Mouse (Mus musculus): ENCODE data around the gene Cyb5b. TPM values are rescaled to one million over a fixed set of nuclear protein-coding genes. Genes with fewer than 3 reads are reported as not detected.

Cyb5b gene
- polyA plus RNA-seq, 1 experiment: 24.1 TPM

DNA sequence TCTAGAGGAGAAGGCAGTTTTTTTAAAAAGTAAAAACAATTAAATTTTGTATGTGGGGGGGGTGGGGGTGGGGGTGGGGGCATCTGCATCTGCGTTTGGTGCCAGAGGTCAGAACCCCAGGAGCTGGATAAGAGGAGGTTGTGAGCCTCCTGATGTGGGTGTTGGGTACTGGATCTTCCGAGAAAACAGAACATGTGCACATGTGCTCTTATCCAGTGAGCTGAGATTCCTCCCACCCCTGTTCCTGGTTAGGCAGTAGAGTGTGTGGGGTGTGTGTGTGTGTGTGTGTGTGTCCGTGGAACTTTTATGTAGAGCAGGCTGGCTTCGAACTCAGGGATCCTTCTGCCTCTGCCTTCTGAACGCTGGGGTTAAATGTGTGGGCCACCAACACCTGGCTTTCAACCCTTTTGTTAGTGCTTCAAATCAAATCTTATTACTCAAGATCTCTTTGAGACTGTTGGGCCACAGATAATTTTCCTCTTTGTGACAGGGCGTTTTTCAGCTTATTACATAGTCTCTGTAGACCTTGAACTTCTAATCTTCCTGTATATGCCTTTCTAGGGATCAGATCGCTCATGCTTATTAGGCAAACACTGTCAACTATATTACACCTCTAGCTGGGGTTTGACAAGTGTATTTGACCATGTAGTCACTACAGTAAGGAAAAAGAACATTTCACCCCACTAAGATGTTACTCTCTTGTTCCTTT, 926 bp downstream of the Cyb5b start:
- no peak for TF ChIP-seq CTCF (IDR thresholded peaks at IDR 0.05; ENCODE audit: extremely low read depth, insufficient read depth, insufficient read length, insufficient replicate concordance)
- no peak for TF ChIP-seq POLR2A (IDR thresholded peaks at IDR 0.05; ENCODE audit: low read depth, low read length)
- peak overlapping the region; percentile 94 for H3K4me3 ChIP-seq (ENCODE audit: extremely low read depth, insufficient read depth, insufficient read length)
- peaks cover 2% of the 10 kb centered on the region; the same call in 1 of the 2 replicates for H3K36me3 ChIP-seq (ENCODE audit: control insufficient read depth, insufficient read depth, low read length)
- peaks cover 6% of the 10 kb centered on the region; the same call in 1 of the 2 replicates for H3K4me1 ChIP-seq (ENCODE audit: control insufficient read depth, insufficient read depth, insufficient read length)
- no peaks in the 10 kb centered on the region for H3K27me3 ChIP-seq (ENCODE audit: control insufficient read depth, insufficient read depth, low read length)
- no peak overlapping the region for H3K27ac ChIP-seq (ENCODE audit: insufficient read depth, low read length)
- WGBS: 52% methylated on average over 7 of the region's 7 CpGs
- DNase-seq (ENCODE audit: low read depth in 1 of 2, low spot score in 2 of 2): no peak

DNA sequence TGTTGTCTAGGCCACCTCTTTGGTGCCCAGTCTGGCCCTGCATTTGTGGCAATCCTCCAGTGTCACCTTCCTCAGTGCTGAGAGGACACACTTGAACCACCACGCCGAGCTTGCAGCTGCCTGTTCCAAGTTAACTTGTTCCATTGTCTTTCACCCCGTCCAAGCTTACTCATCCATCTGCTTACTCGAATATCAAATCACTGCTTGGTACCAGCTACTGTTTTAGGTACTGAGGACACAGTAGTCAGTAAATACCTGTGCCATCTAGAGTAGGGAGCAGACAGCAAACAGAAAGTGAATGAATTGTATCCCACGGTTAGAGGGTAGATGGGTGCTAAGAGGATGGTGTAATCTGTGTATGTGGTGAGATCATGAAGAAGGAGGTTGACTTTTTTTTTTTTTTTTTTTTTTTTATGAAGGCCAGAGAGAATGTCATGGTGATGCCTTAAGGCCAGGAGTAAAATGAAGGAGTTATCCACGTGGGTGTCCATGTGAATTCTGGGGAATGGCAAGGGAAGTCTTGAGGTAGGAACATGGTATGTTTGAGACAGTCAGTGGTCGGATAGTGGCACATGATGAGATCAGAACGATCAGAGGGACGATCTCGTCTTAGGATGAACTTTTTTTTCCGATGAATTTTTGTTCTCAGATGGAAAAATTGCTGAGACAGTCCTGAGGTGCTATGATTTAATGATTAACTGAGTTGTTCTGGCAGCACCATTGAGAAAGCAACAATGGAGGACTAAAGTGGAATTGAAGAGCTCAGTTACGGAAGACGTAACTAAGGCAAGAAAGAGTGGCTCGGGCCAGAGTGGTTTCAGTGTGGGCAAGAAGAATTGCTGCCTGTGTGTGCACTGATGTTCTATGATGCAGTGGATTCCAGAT, 3.1 kb downstream of the Cyb5b start:
- H3K4me1 ChIP-seq (ENCODE audit: control insufficient read depth, insufficient read depth, insufficient read length): peaks cover 6% of the 10 kb centered on the region; the same call in 1 of the 2 replicates
- H3K27ac ChIP-seq (ENCODE audit: insufficient read depth, low read length): no peak overlapping the region
- no peak overlapping the region for H3K4me3 ChIP-seq (ENCODE audit: extremely low read depth, insufficient read depth, insufficient read length)
- H3K36me3 ChIP-seq (ENCODE audit: control insufficient read depth, insufficient read depth, low read length): peaks cover 2% of the 10 kb centered on the region; the same call in 1 of the 2 replicates
- no peaks in the 10 kb centered on the region for H3K27me3 ChIP-seq (ENCODE audit: control insufficient read depth, insufficient read depth, low read length)
- no peak for DNase-seq (ENCODE audit: low read depth in 1 of 2, low spot score in 2 of 2)
- 94% methylated on average over 14 of the region's 14 CpGs for WGBS
- no peak for TF ChIP-seq POLR2A (IDR thresholded peaks at IDR 0.05; ENCODE audit: low read depth, low read length)
- no peak for TF ChIP-seq CTCF (IDR thresholded peaks at IDR 0.05; ENCODE audit: extremely low read depth, insufficient read depth, insufficient read length, insufficient replicate concordance)

DNA sequence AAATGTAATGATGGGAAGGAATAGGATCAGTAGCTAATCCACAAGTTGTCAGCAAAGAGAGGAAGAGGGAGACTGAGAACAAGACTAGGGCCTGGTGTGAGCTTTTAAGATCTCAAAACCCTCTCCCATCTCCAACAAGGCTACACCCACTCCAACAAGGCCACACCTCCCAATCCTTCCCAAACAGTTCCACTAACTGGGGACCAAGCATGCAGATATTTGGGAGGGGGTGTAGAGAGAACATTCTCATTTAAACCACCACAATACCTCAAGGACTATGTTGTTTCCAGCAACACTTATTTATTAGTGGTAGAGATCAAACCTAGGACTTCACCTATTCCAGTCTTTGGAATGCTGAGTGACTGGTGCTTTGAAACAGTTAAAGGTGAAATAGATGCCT, 6.4 kb downstream of the Cyb5b start:
- H3K36me3 ChIP-seq (ENCODE audit: control insufficient read depth, insufficient read depth, low read length): peaks cover 3% of the 10 kb centered on the region; the same call in 1 of the 2 replicates
- no peak for TF ChIP-seq POLR2A (IDR thresholded peaks at IDR 0.05; ENCODE audit: low read depth, low read length)
- TF ChIP-seq CTCF (IDR thresholded peaks at IDR 0.05; ENCODE audit: extremely low read depth, insufficient read depth, insufficient read length, insufficient replicate concordance): no peak

DNA sequence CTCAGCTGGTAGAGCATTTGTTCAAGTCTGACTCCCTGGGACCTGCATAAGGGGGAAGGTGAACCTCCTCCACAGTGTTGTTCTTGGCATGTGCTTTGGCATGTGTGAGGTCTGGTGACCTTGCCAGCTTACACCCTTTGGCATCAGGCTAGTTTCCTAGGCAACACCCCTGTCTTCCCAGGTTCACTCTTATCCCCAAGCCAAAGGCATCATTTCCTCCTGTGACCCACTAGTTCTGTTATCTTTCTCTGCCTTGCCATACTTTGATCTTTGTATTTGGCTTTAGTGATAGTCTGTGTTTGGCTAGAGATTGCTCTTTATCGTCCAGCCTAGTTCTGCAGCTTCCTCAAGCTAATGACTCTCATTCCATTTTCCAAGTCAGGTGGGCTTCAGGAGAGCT, 7.4 kb downstream of the Cyb5b start:
- Histone ChIP-seq H3K27me3 (ENCODE audit: control insufficient read depth, insufficient read depth, low read length) (no peaks in the 10 kb centered on the region), H3K36me3 (ENCODE audit: control insufficient read depth, insufficient read depth, low read length) (peaks cover 3% of the 10 kb centered on the region; the same call in 1 of the 2 replicates), H3K4me3 (ENCODE audit: extremely low read depth, insufficient read depth, insufficient read length) (no peak overlapping the region), H3K4me1 (ENCODE audit: control insufficient read depth, insufficient read depth, insufficient read length) (peaks cover under 1% of the 10 kb centered on the region; the same call in 1 of the 2 replicates), H3K27ac (ENCODE audit: insufficient read depth, low read length) (no peak overlapping the region)
- TF ChIP-seq CTCF (IDR thresholded peaks at IDR 0.05; ENCODE audit: extremely low read depth, insufficient read depth, insufficient read length, insufficient replicate concordance) (no peak), POLR2A (IDR thresholded peaks at IDR 0.05; ENCODE audit: low read depth, low read length) (no peak)
- DNase-seq (ENCODE audit: low read depth in 1 of 2, low spot score in 2 of 2): no peak
- WGBS: 77% methylated on average over 1 of the region's 1 CpGs

More for the DNA sequence above, 6.4 kb downstream of the Cyb5b start:
- no peaks in the 10 kb centered on the region for H3K27me3 ChIP-seq (ENCODE audit: control insufficient read depth, insufficient read depth, low read length)
- H3K4me3 ChIP-seq (ENCODE audit: extremely low read depth, insufficient read depth, insufficient read length): no peak overlapping the region
- H3K27ac ChIP-seq (ENCODE audit: insufficient read depth, low read length): no peak overlapping the region
- no peaks in the 10 kb centered on the region for H3K4me1 ChIP-seq (ENCODE audit: control insufficient read depth, insufficient read depth, insufficient read length)
- no peak for DNase-seq (ENCODE audit: low read depth in 1 of 2, low spot score in 2 of 2)

DNA sequence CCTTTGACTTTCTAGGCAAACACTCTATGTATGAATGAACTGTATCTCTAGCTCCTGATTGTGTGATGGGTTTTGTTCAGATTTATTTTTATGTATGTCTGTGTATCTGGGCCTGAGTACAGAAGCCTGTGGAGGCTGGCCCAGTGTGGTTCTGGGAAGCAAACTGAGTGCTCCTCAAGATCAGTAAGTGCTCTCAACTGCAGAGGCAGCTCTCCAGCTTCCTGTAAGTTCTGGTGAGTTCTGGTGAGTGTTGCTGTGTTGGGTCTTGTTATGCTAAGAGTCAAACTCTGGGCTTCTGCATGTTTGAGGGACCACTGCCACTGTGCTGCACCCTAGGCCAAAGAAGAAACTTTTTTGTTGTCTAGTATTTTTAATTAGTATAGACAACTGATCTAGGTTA, 8.4 kb downstream of the Cyb5b start:
- Histone ChIP-seq H3K36me3 (ENCODE audit: control insufficient read depth, insufficient read depth, low read length) (peaks cover 3% of the 10 kb centered on the region; the same call in 1 of the 2 replicates), H3K4me1 (ENCODE audit: control insufficient read depth, insufficient read depth, insufficient read length) (peaks cover 5% of the 10 kb centered on the region; the same call in 1 of the 2 replicates), H3K27ac (ENCODE audit: insufficient read depth, low read length) (no peak overlapping the region), H3K27me3 (ENCODE audit: control insufficient read depth, insufficient read depth, low read length) (no peaks in the 10 kb centered on the region), H3K4me3 (ENCODE audit: extremely low read depth, insufficient read depth, insufficient read length) (no peak overlapping the region)
- DNase-seq (ENCODE audit: low read depth in 1 of 2, low spot score in 2 of 2): no peak
- TF ChIP-seq CTCF (IDR thresholded peaks at IDR 0.05; ENCODE audit: extremely low read depth, insufficient read depth, insufficient read length, insufficient replicate concordance) (no peak), POLR2A (IDR thresholded peaks at IDR 0.05; ENCODE audit: low read depth, low read length) (no peak)

DNA sequence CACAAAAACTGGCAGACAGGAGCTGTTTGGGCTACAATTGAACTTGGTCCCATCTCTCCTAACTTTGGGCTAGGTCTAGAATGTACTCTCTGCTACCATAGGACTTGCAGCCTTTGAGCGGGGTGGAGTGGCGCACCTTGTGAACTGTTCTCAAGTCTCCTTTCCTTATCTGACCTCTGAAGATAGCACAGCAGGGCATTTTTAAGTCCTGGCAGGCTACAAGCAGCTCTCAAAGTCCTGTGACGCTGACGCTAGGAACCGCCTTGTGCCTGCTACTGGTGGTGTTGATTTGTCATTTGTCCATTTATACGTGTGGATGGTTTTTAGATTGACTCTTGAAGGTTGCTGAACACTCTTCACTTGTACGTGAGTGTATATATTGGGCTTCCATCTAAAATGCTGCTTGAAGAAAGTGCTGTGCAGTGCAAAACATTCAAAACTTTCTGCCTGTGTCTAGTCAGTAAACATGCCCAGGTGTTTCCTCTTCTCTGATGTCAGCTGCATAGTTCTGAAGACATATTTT, 13.9 kb downstream of the Cyb5b start:
- TF ChIP-seq CTCF (IDR thresholded peaks at IDR 0.05; ENCODE audit: extremely low read depth, insufficient read depth, insufficient read length, insufficient replicate concordance): no peak
- TF ChIP-seq POLR2A (IDR thresholded peaks at IDR 0.05; ENCODE audit: low read depth, low read length): no peak
- WGBS: 27% methylated on average over 7 of the region's 7 CpGs
- Histone ChIP-seq H3K27me3 (ENCODE audit: control insufficient read depth, insufficient read depth, low read length) (no peaks in the 10 kb centered on the region), H3K27ac (ENCODE audit: insufficient read depth, low read length) (peak overlapping the region; percentile 89), H3K36me3 (ENCODE audit: control insufficient read depth, insufficient read depth, low read length) (peaks cover 3% of the 10 kb centered on the region; the same call in 1 of the 2 replicates), H3K4me3 (ENCODE audit: extremely low read depth, insufficient read depth, insufficient read length) (no peak overlapping the region), H3K4me1 (ENCODE audit: control insufficient read depth, insufficient read depth, insufficient read length) (peaks cover 9% of the 10 kb centered on the region; the same call in 1 of the 2 replicates)
- DNase-seq (ENCODE audit: low read depth in 1 of 2, low spot score in 2 of 2): no peak
